Mouse (Mus musculus) liver, postnatal 0 days (tissue): Measurements from ENCODE around the gene Psmd8.

ENCODE experiments used
- CTCF ChIP-seq: sonication (generic); IDR thresholded peaks from 2 replicates; pipeline ENCODE4 v1.5.1; 2016; ENCODE audit warnings: antibody characterized with exemption, low read depth
- EP300 ChIP-seq: IDR thresholded peaks from 2 replicates; pipeline ENCODE4 v1.6.1; 2016; ENCODE audit warnings: antibody characterized with exemption, low read depth, mild to moderate bottlenecking

GRCm38 (mm10) chr7:29170755-29171561, 9.5 kb downstream of the Psmd8 start:
- no peak for TF ChIP-seq EP300
- TF ChIP-seq CTCF = no peak
